Mouse (Mus musculus) spleen, adult 2 months (tissue): ENCODE measurements around the gene Csf2rb2. TPM values are rescaled to one million over a fixed set of nuclear protein-coding genes. Genes with fewer than 3 reads are reported as not detected.

ENCODE experiments used
- DNase-seq, 2 experiments: peaks; one replicate each; pipeline versions ENCODE4 v3.0.0 to v3.0.0-alpha.2; 2012 to 2021; ENCODE audit warnings: low spot score in 2 of 2, low read depth in 1 of 2
- H3K27ac ChIP-seq: fragments of 200-500 bp; 2 replicates; pipeline ENCODE4 v1.5.1; 2012; ENCODE audit warnings: low read length, inconsistent platforms; ENCODE audit not compliant: insufficient read depth
- H3K27me3 ChIP-seq: fragments of 200-500 bp; 2 replicates; pipeline ENCODE4 v1.6.1; 2012; ENCODE audit warnings: mild to moderate bottlenecking, moderate library complexity, low read length, inconsistent platforms; ENCODE audit not compliant: control insufficient read depth, insufficient read depth
- H3K36me3 ChIP-seq: fragments of 200-500 bp; 2 replicates; pipeline ENCODE4 v1.6.1; 2012; ENCODE audit warnings: mild to moderate bottlenecking, low read length, inconsistent platforms; ENCODE audit not compliant: control insufficient read depth, insufficient read depth
- H3K4me1 ChIP-seq: fragments of 200-500 bp; 2 replicates; pipeline ENCODE4 v1.6.1; 2011; ENCODE audit warnings: inconsistent platforms; ENCODE audit not compliant: control insufficient read depth, insufficient read depth, insufficient read length
- H3K4me3 ChIP-seq: fragments of 200-500 bp; 2 replicates; pipeline ENCODE4 v1.5.1; 2011; ENCODE audit warnings: mild to moderate bottlenecking, inconsistent platforms; ENCODE audit not compliant: insufficient read depth, insufficient read length; ENCODE audit errors: extremely low read depth
- CTCF ChIP-seq: fragments of 200-500 bp; IDR thresholded peaks from 2 replicates; pipeline ENCODE4 v1.5.1; 2011; ENCODE audit warnings: mild to moderate bottlenecking, inconsistent platforms; ENCODE audit not compliant: insufficient read depth, insufficient read length, insufficient replicate concordance; ENCODE audit errors: extremely low read depth
- POLR2A ChIP-seq: fragments of 200-500 bp; IDR thresholded peaks from 2 replicates; pipeline ENCODE4 v1.6.1; 2011; ENCODE audit warnings: low read depth, low read length, inconsistent platforms
- WGBS: fragments of 180-500 bp; shearing (Covaris S2); methylation state at CpG from one replicate; pipeline ENCODE4 v1.1.7; 2018; 5-methylcytosine and 5-hydroxymethylcytosine counted together
- polyA plus RNA-seq: library from polyadenylated mRNA; depleted of rRNA; stranded (reverse); fragments of >200 nt; gene quantifications from 2 replicates; pipeline ENCODE4 v1.2.3, GENCODE M21; 2012; rRNA removed

Csf2rb2 gene
- polyA plus RNA-seq, 1 experiment = 14.4 TPM

DNA sequence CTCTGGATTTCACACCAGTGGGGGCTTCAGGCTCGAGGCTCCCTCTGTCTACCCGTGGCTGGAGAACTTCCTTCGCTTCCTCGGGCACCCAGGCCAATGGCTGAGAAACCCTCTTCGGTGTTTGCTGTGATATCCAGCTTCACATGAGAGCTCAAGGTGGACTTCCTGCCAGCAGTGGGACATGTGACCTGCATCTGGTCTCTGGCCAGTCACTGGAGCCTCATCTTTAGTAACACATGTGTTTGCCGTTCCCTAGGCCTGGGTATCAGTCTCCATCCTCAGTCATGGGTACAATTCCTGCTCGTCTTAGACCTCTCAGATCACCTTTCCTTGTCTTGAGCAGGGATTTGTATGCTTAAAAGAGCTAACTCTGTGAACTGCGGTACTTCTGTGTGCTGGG is 62.5 kb downstream of the Csf2rb2 start:
- Histone ChIP-seq H3K27ac (peak overlapping the region; percentile 90), H3K36me3 (no peaks in the 10 kb centered on the region), H3K4me3 (no peak overlapping the region), H3K4me1 (peaks cover 36% of the 10 kb centered on the region; the same call in 1 of the 2 replicates), H3K27me3 (no peaks in the 10 kb centered on the region)
- no peak for DNase-seq
- TF ChIP-seq POLR2A (no peak), CTCF (no peak)
- WGBS = 71% methylated on average over 8 of the region's 8 CpGs

DNA sequence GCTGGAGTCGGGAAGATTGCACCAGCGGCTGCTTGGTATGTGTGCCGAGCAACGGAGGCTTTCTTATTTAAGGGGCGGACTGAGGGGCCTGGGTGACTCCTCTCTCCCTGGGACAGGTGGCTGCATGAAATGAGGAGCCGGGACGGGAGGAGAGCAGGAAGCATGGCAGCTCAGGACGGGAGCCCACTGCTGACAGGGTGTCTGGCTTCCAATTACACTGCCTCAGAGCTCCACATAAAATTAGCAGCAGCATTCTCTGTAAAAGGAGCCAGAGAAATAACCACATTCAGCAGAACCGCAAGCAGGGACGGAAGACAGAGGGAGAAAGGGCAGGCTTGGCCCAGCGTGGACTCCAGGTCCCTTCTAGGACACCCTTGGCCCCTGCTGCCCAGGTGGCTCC is 64.2 kb downstream of the Csf2rb2 start:
- TF ChIP-seq POLR2A = no peak
- TF ChIP-seq CTCF = no peak
- H3K36me3 ChIP-seq = no peaks in the 10 kb centered on the region
- WGBS = 85% methylated on average over 11 of the region's 11 CpGs
- no peak overlapping the region for H3K27ac ChIP-seq
- no peak overlapping the region for H3K4me3 ChIP-seq
- peaks cover 21% of the 10 kb centered on the region; the same call in 1 of the 2 replicates for H3K4me1 ChIP-seq
- no peaks in the 10 kb centered on the region for H3K27me3 ChIP-seq
- no peak for DNase-seq

GRCm38 (mm10) chr15:78239956-78240617 is 65.4 kb downstream of the Csf2rb2 start:
- TF ChIP-seq CTCF (no peak), POLR2A (no peak)
- 70% methylated on average over 14 of the region's 14 CpGs for WGBS
- Histone ChIP-seq H3K4me1 (peaks cover 18% of the 10 kb centered on the region; the same call in 1 of the 2 replicates), H3K27me3 (no peaks in the 10 kb centered on the region), H3K27ac (no peak overlapping the region), H3K36me3 (no peaks in the 10 kb centered on the region), H3K4me3 (no peak overlapping the region)
- no peak for DNase-seq

- Histone ChIP-seq H3K4me1 (peaks cover 18% of the 10 kb centered on the region; the same call in 1 of the 2 replicates), H3K27ac (no peak overlapping the region)
- DNase-seq = peak; percentile 63 to 76
These were observed 66.1 kb downstream of the Csf2rb2 start for GRCm38 (mm10) chr15:78239453-78239852.

DNA sequence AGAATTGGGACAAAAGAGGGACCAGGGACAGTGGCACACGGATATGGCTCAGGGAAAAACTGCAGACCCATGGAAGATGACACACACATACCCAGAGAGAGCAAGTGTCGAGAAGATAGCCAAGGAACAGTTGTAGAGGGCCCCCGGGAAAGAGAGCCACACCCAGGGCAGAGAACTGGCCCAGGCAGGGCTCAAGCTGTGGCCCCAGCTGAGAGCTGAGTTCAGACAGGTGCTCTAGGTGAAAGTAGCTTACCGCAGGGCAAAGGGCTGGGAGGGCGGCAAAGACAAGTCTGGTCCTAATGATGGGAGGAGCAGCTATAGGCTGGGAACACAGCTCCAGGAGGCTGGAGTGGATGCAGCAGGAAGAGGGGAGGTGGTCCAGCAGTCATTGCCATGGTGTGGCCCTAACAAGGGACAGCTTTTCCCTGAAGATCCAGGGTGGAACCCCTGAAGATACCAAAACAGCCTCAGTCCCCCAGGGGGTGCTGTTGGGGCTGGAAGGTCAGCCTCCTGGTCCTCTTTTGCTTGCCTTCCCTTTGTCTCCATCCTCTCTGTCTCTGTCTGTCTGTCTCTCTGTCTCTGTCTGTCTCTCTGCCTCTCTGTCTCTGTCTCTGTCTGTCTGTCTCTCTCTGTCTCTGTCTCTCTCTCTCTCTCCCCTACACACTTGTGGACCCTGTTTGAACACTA is 70.6 kb downstream of the Csf2rb2 start:
- no peak overlapping the region for H3K27ac ChIP-seq
- no peaks in the 10 kb centered on the region for H3K36me3 ChIP-seq
- peak; percentile 22; the same call in 1 of the 2 replicates for TF ChIP-seq CTCF
- no peak for TF ChIP-seq POLR2A
- no peaks in the 10 kb centered on the region for H3K27me3 ChIP-seq
- DNase-seq = no peak
- no peaks in the 10 kb centered on the region for H3K4me1 ChIP-seq
- no peak overlapping the region for H3K4me3 ChIP-seq
- 85% methylated on average over 5 of the region's 5 CpGs for WGBS

More at GRCm38 (mm10) chr15:78239453-78239852, 66.1 kb downstream of the Csf2rb2 start:
- Histone ChIP-seq H3K36me3 (no peaks in the 10 kb centered on the region), H3K27me3 (no peaks in the 10 kb centered on the region), H3K4me3 (no peak overlapping the region)
- TF ChIP-seq CTCF (peak; percentile 91; the same call in 1 of the 2 replicates), POLR2A (no peak)
- 15% methylated on average over 10 of the region's 10 CpGs for WGBS

Other genes with a start within 250 kb of the Csf2rb2 start
- not detected in 2 replicates for gene Cacng2, start 185.7 kb downstream of the Csf2rb2 start, polyA plus RNA-seq
- gene Ift27, start 131.6 kb downstream of the Csf2rb2 start, polyA plus RNA-seq = 27.5 and 46.2 TPM in 2 replicates
- gene Pvalb, start 99.3 kb downstream of the Csf2rb2 start, polyA plus RNA-seq = not detected in 2 replicates
- gene Ncf4, start 60.9 kb downstream of the Csf2rb2 start, polyA plus RNA-seq = 122 and 137 TPM in 2 replicates
- gene Csf2rb, start 20.0 kb upstream of the Csf2rb2 start, polyA plus RNA-seq = 39.5 and 44.9 TPM in 2 replicates
- gene Tex33, start 90.2 kb upstream of the Csf2rb2 start, polyA plus RNA-seq = not detected in 2 replicates
- 16.3 and 16.8 TPM in 2 replicates for gene Tst, start 100.2 kb upstream of the Csf2rb2 start, polyA plus RNA-seq
- gene Mpst, start 100.7 kb upstream of the Csf2rb2 start, polyA plus RNA-seq = 97.7 and 117 TPM in 2 replicates
- 61.5 and 85.3 TPM in 2 replicates for gene Kctd17, start 122.8 kb upstream of the Csf2rb2 start, polyA plus RNA-seq
- gene Tmprss6, start 162.9 kb upstream of the Csf2rb2 start, polyA plus RNA-seq = 0.21 and 0.35 TPM in 2 replicates
- gene Il2rb, start 189.6 kb upstream of the Csf2rb2 start, polyA plus RNA-seq = 63.5 and 84.1 TPM in 2 replicates
- gene C1qtnf6, start 225.7 kb upstream of the Csf2rb2 start, polyA plus RNA-seq = 22.9 and 23.6 TPM in 2 replicates
- gene Sstr3, start 239.0 kb upstream of the Csf2rb2 start, polyA plus RNA-seq = 0.26 TPM in 1 of 2 replicates, not detected in the other